Mouse (Mus musculus) MEL (cell line): ENCODE data around the gene Klhdc3. TPM values are rescaled to one million over a fixed set of nuclear protein-coding genes. Genes with fewer than 3 reads are reported as not detected.

ENCODE experiments used
- DNase-seq: peaks from one replicate; pipeline ENCODE4 v3.0.0; 2011; ENCODE audit warnings: low read depth, low spot score
- H3K27ac ChIP-seq: 2 replicates; pipeline ENCODE4 v1.5.1; 2012; ENCODE audit warnings: low read depth, mild to moderate bottlenecking, control low read depth, low read length, moderate library complexity; ENCODE audit not compliant: control insufficient read depth
- H3K27me3 ChIP-seq, 2 experiments: fragments of 150-350 bp in 1 of 2; sonication (generic) in 1 of 2; 2 replicates each; pipeline ENCODE4 v1.6.1; 2012; ENCODE audit warnings: low read length in 2 of 2, mild to moderate bottlenecking in 2 of 2, improper control_type of control experiment in 1 of 2, moderate library complexity in 1 of 2; ENCODE audit not compliant: insufficient read depth in 2 of 2, control insufficient read depth in 1 of 2
- H3K36me3 ChIP-seq, 2 experiments: 2 replicates each; pipeline ENCODE4 v1.6.1; 2012 to 2014; ENCODE audit warnings: low read length in 2 of 2, improper control_type of control experiment in 1 of 2, inconsistent platforms in 1 of 2, mild to moderate bottlenecking in 1 of 2; ENCODE audit not compliant: insufficient read depth in 2 of 2, control insufficient read depth in 1 of 2
- H3K4me1 ChIP-seq, 2 experiments: fragments of 150-350 bp in 1 of 2; sonication (generic) in 1 of 2; 2 replicates each; pipeline ENCODE4 v1.6.1; 2012; ENCODE audit warnings: low read length in 2 of 2, improper control_type of control experiment in 1 of 2, mild to moderate bottlenecking in 1 of 2; ENCODE audit not compliant: insufficient read depth in 2 of 2, control insufficient read depth in 1 of 2
- H3K4me3 ChIP-seq, 2 experiments: fragments of 150-350 bp in 1 of 2; sonication (generic) in 1 of 2; 2 replicates each; pipeline ENCODE4 v1.5.1; 2012; ENCODE audit warnings: low read depth in 2 of 2, low read length in 2 of 2, mild to moderate bottlenecking in 2 of 2, moderate library complexity in 2 of 2, control low read depth in 1 of 2, improper control_type of control experiment in 1 of 2; ENCODE audit not compliant: control insufficient read depth in 1 of 2, insufficient read depth in 1 of 2
- H3K79me2 ChIP-seq: 2 replicates; pipeline ENCODE4 v1.6.1; 2012; ENCODE audit warnings: mild to moderate bottlenecking, low read length, moderate library complexity; ENCODE audit not compliant: control insufficient read depth, poor library complexity, insufficient read depth
- H3K9ac ChIP-seq: 2 replicates; pipeline ENCODE4 v1.6.1; 2012; ENCODE audit warnings: low read depth, mild to moderate bottlenecking, control low read depth, low read length, moderate library complexity; ENCODE audit not compliant: control insufficient read depth, poor library complexity, severe bottlenecking
- H3K9me3 ChIP-seq: fragments of 150-350 bp; sonication (generic); replicated peaks from 2 replicates; pipeline ENCODE4 v1.6.1; 2012; ENCODE audit warnings: mild to moderate bottlenecking, low read length, improper control_type of control experiment, moderate library complexity; ENCODE audit not compliant: insufficient read depth
- BHLHE40 ChIP-seq: IDR thresholded peaks from 2 replicates; pipeline ENCODE4 v1.6.1; 2012; ENCODE audit warnings: low read depth, mild to moderate bottlenecking, inconsistent platforms, low read length, improper control_type of control experiment, borderline replicate concordance
- CHD1 ChIP-seq: IDR thresholded peaks from 2 replicates; pipeline ENCODE4 v1.6.1; 2012; ENCODE audit warnings: low read depth, mild to moderate bottlenecking, inconsistent platforms, low read length, improper control_type of control experiment
- CTCF ChIP-seq, 3 experiments: IDR thresholded peaks in 2 of 3; conservative IDR thresholded peaks in 1 of 3; 2 replicates each; pipeline ENCODE4 v1.5.1; 2011 to 2012; ENCODE audit warnings: low read length in 3 of 3, low read depth in 2 of 3, mild to moderate bottlenecking in 2 of 3, improper control_type of control experiment in 1 of 3, inconsistent platforms in 1 of 3, mixed read lengths in 1 of 3, moderate library complexity in 1 of 3; ENCODE audit not compliant: control insufficient read depth in 1 of 3, insufficient read depth in 1 of 3, poor library complexity in 1 of 3, severe bottlenecking in 1 of 3
- E2F4 ChIP-seq: IDR thresholded peaks from 2 replicates; pipeline ENCODE4 v1.6.1; 2011; ENCODE audit warnings: low read depth, low read length, improper control_type of control experiment, borderline replicate concordance
- ELF1 ChIP-seq: IDR thresholded peaks from 2 replicates; pipeline ENCODE4 v1.6.1; 2014; ENCODE audit warnings: low read depth, mild to moderate bottlenecking, inconsistent platforms, low read length, improper control_type of control experiment, moderate library complexity
- ETS1 ChIP-seq: IDR thresholded peaks from 2 replicates; pipeline ENCODE4 v1.6.1; 2012; ENCODE audit warnings: low read depth, mild to moderate bottlenecking, inconsistent platforms, low read length, improper control_type of control experiment, moderate library complexity
- GABPA ChIP-seq: IDR thresholded peaks from 2 replicates; pipeline ENCODE4 v1.6.1; 2012; ENCODE audit warnings: low read depth, mild to moderate bottlenecking, inconsistent platforms, low read length, improper control_type of control experiment, moderate library complexity
- GATA1 ChIP-seq: IDR thresholded peaks from 2 replicates; pipeline ENCODE4 v1.6.1; 2011; ENCODE audit warnings: low read depth, low read length, improper control_type of control experiment
- HCFC1 ChIP-seq: IDR thresholded peaks from 2 replicates; pipeline ENCODE4 v1.6.1; 2012; ENCODE audit warnings: low read depth, mild to moderate bottlenecking, inconsistent platforms, low read length, improper control_type of control experiment, moderate library complexity
- JUND ChIP-seq: IDR thresholded peaks from 2 replicates; pipeline ENCODE4 v1.6.1; 2011; ENCODE audit warnings: low read depth, mild to moderate bottlenecking, improper control_type of control experiment, low read length
- KAT2A ChIP-seq: conservative IDR thresholded peaks from 2 replicates; pipeline ENCODE4 v1.6.1; 2012; ENCODE audit warnings: low read depth, low read length, improper control_type of control experiment, inconsistent platforms
- MAFK ChIP-seq: IDR thresholded peaks from 2 replicates; pipeline ENCODE4 v1.6.1; 2011; ENCODE audit warnings: low read depth, mild to moderate bottlenecking, low read length, improper control_type of control experiment, borderline replicate concordance
- MAX ChIP-seq: IDR thresholded peaks from 2 replicates; pipeline ENCODE4 v1.6.1; 2011; ENCODE audit warnings: low read length, improper control_type of control experiment
- MAZ ChIP-seq: IDR thresholded peaks from 2 replicates; pipeline ENCODE4 v1.6.1; 2012; ENCODE audit warnings: low read depth, mild to moderate bottlenecking, inconsistent platforms, low read length, improper control_type of control experiment
- MEF2A ChIP-seq: IDR thresholded peaks from 2 replicates; pipeline ENCODE4 v1.6.1; 2014; ENCODE audit warnings: low read depth, mild to moderate bottlenecking, inconsistent platforms, low read length, improper control_type of control experiment; ENCODE audit not compliant: poor library complexity, insufficient replicate concordance, severe bottlenecking; ENCODE audit errors: extremely low read depth
- MXI1 ChIP-seq: IDR thresholded peaks from 2 replicates; pipeline ENCODE4 v1.6.1; 2011; ENCODE audit warnings: mild to moderate bottlenecking, low read depth, low read length, improper control_type of control experiment
- MYB ChIP-seq: IDR thresholded peaks from 2 replicates; pipeline ENCODE4 v1.6.1; 2011; ENCODE audit warnings: mild to moderate bottlenecking, low read depth, low read length, improper control_type of control experiment
- MYC ChIP-seq: IDR thresholded peaks from 2 replicates; pipeline ENCODE4 v1.6.1; 2011; ENCODE audit warnings: low read depth, mild to moderate bottlenecking, low read length, improper control_type of control experiment, moderate library complexity
- NELFE ChIP-seq: IDR thresholded peaks from 2 replicates; pipeline ENCODE4 v1.6.1; 2011; ENCODE audit warnings: low read depth, low read length, improper control_type of control experiment
- NRF1 ChIP-seq: IDR thresholded peaks from 2 replicates; pipeline ENCODE4 v1.6.1; 2014; ENCODE audit warnings: low read depth, mild to moderate bottlenecking, inconsistent platforms, low read length, improper control_type of control experiment, moderate library complexity; ENCODE audit not compliant: poor library complexity, insufficient read depth, severe bottlenecking
- POLR2A ChIP-seq, 2 experiments: IDR thresholded peaks; 2 replicates each; pipeline ENCODE4 v1.6.1; 2011 to 2012; ENCODE audit warnings: low read length in 2 of 2, mild to moderate bottlenecking in 2 of 2, control low read depth in 1 of 2, improper control_type of control experiment in 1 of 2, low read depth in 1 of 2, moderate library complexity in 1 of 2; ENCODE audit not compliant: control insufficient read depth in 1 of 2, insufficient read depth in 1 of 2, poor library complexity in 1 of 2
- POLR2AphosphoS5 ChIP-seq: IDR thresholded peaks from 2 replicates; pipeline ENCODE4 v1.6.1; 2012; ENCODE audit warnings: low read depth, borderline replicate concordance, mild to moderate bottlenecking, inconsistent platforms, low read length, moderate library complexity, mixed read lengths
- RAD21 ChIP-seq: IDR thresholded peaks from 2 replicates; pipeline ENCODE4 v1.6.1; 2011; ENCODE audit warnings: mild to moderate bottlenecking, low read depth, low read length, improper control_type of control experiment
- RCOR1 ChIP-seq: IDR thresholded peaks from 2 replicates; pipeline ENCODE4 v1.6.1; 2012; ENCODE audit warnings: low read depth, mild to moderate bottlenecking, inconsistent platforms, low read length, improper control_type of control experiment
- SIN3A ChIP-seq: IDR thresholded peaks from 2 replicates; pipeline ENCODE4 v1.6.1; 2012; ENCODE audit warnings: low read length, improper control_type of control experiment, inconsistent platforms
- SMC3 ChIP-seq: IDR thresholded peaks from 2 replicates; pipeline ENCODE4 v1.6.1; 2011; ENCODE audit warnings: low read depth, low read length, improper control_type of control experiment
- TBP ChIP-seq: IDR thresholded peaks from 2 replicates; pipeline ENCODE4 v1.8.0; 2011; ENCODE audit warnings: low read depth, low read length, improper control_type of control experiment
- TCF12 ChIP-seq: IDR thresholded peaks from 2 replicates; pipeline ENCODE4 v1.6.1; 2014; ENCODE audit warnings: low read depth, mild to moderate bottlenecking, inconsistent platforms, low read length, improper control_type of control experiment, moderate library complexity
- UBTF ChIP-seq: IDR thresholded peaks from 2 replicates; pipeline ENCODE4 v1.6.1; 2012; ENCODE audit warnings: low read depth, mild to moderate bottlenecking, inconsistent platforms, low read length, improper control_type of control experiment, moderate library complexity, borderline replicate concordance; ENCODE audit not compliant: insufficient read depth
- USF1 ChIP-seq: IDR thresholded peaks from 2 replicates; pipeline ENCODE4 v1.6.1; 2014; ENCODE audit warnings: low read depth, mild to moderate bottlenecking, inconsistent platforms, low read length, improper control_type of control experiment, moderate library complexity
- USF2 ChIP-seq, 2 experiments: IDR thresholded peaks; 2 replicates each; pipeline ENCODE4 v1.6.1; 2011 to 2012; ENCODE audit warnings: improper control_type of control experiment in 2 of 2, low read length in 2 of 2, borderline replicate concordance in 1 of 2, inconsistent platforms in 1 of 2, low read depth in 1 of 2, mild to moderate bottlenecking in 1 of 2; ENCODE audit not compliant: insufficient read depth in 1 of 2
- ZC3H11A ChIP-seq: IDR thresholded peaks from 2 replicates; pipeline ENCODE4 v1.6.1; 2012; ENCODE audit warnings: low read depth, mild to moderate bottlenecking, inconsistent platforms, low read length, improper control_type of control experiment
- ZKSCAN1 ChIP-seq: IDR thresholded peaks from 2 replicates; pipeline ENCODE4 v1.6.1; 2012; ENCODE audit warnings: low read depth, mild to moderate bottlenecking, inconsistent platforms, low read length, improper control_type of control experiment, moderate library complexity
- ZMIZ1 ChIP-seq: IDR thresholded peaks from 2 replicates; pipeline ENCODE4 v1.6.1; 2012; ENCODE audit warnings: low read depth, mild to moderate bottlenecking, inconsistent platforms, low read length, improper control_type of control experiment, moderate library complexity
- ZNF384 ChIP-seq: IDR thresholded peaks from 2 replicates; pipeline ENCODE4 v1.6.1; 2012; ENCODE audit warnings: low read depth, mild to moderate bottlenecking, inconsistent platforms, low read length, improper control_type of control experiment
- polyA plus RNA-seq, 2 experiments: library from polyadenylated mRNA; stranded (reverse) in 1 of 2; unstranded in 1 of 2; fragments of >175 nt in 1 of 2; fragments of >200 nt in 1 of 2; gene quantifications; 2 replicates each; pipeline versions ENCODE4 v1.2.1 to v1.2.4; 2012; ENCODE audit warnings: low replicate concordance in 2 of 2, low read depth in 1 of 2; ENCODE audit not compliant: insufficient read length in 2 of 2, insufficient read depth in 1 of 2, missing spikeins in 1 of 2
- total RNA-seq: library from RNA; depleted of rRNA; stranded (reverse); fragments of 300-350 nt; gene quantifications from 2 replicates; pipeline ENCODE4 v1.2.3, GENCODE M21; 2012

The Klhdc3 gene
- total and polyA plus RNA-seq, 3 experiments, result 95.0 to 203 TPM; not detected in 1

- H3K9ac ChIP-seq, result peak within 1 kb of the TSS; percentile 99
- H3K36me3 ChIP-seq, result peaks cover 4 to 6% of the 10 kb centered on the region in 2 experiments
- peaks cover 0 to 16% of the 10 kb centered on the region in 2 experiments; a peak in 2 of 4 replicates for H3K4me1 ChIP-seq
- peak within 1 kb of the TSS; percentile 84 to 99 for H3K4me3 ChIP-seq
- peak; percentile 96 for DNase-seq
- peak within 1 kb of the TSS; percentile 78 for H3K27ac ChIP-seq
- H3K9me3 ChIP-seq, result no peaks in the 10 kb centered on the region
- H3K27me3 ChIP-seq, result no peaks in the 10 kb centered on the region
- H3K79me2 ChIP-seq, result peaks cover 21% of the 10 kb centered on the region
- TF ChIP-seq JUND, result no peak
- TF ChIP-seq POLR2AphosphoS5, result no peak
- peak; percentile 86 for TF ChIP-seq SIN3A
- TF ChIP-seq ZKSCAN1, result no peak
- TF ChIP-seq GABPA, result 0 out of 2 replicates have a peak, but pooled peaks have one; percentile 8
- TF ChIP-seq MAZ, result peak; percentile 70; the same call in 1 of the 2 replicates
- TF ChIP-seq MEF2A, result no peak
- TF ChIP-seq BHLHE40, result peak; percentile 2; the same call in 1 of the 2 replicates
- no peak for TF ChIP-seq CTCF (IDR thresholded peaks at IDR 0.05 in 2 of 3, conservative IDR thresholded peaks at IDR 0.05 in 1 of 3; ENCODE audit: control insufficient read depth in 1 of 3, insufficient read depth in 1 of 3, low read depth in 2 of 3, low read length in 3 of 3, poor library complexity in 1 of 3, severe bottlenecking in 1 of 3)
- TF ChIP-seq CHD1, result no peak
- TF ChIP-seq NRF1, result peak; percentile 42; the same call in 1 of the 2 replicates
- peak; percentile 29; the same call in 1 of the 2 replicates for TF ChIP-seq RCOR1
- no peak for TF ChIP-seq MYB
- peak; percentile 95 for TF ChIP-seq ELF1
- TF ChIP-seq TCF12, result peak; percentile 61; the same call in 1 of the 2 replicates
- peak; percentile 64 for TF ChIP-seq TBP
- no peak for TF ChIP-seq UBTF
- peak; percentile 87 for TF ChIP-seq NELFE
- TF ChIP-seq USF1, result no peak
- TF ChIP-seq ZMIZ1, result peak; percentile 56; the same call in 1 of the 2 replicates
- TF ChIP-seq ZNF384, result no peak
- 0 out of 2 replicates have a peak, but pooled peaks have one; percentile 15 for TF ChIP-seq MYC
- no peak for TF ChIP-seq ETS1
- no peak for TF ChIP-seq GATA1
- TF ChIP-seq E2F4, result no peak
- TF ChIP-seq HCFC1, result peak; percentile 91
- peak; percentile 32; the same call in 1 of the 2 replicates for TF ChIP-seq MAX
- peak; percentile 65; the same call in 1 of the 2 replicates for TF ChIP-seq KAT2A
- no peak for TF ChIP-seq ZC3H11A
- no peak for TF ChIP-seq MAFK
- peak in 1 of 2 experiments; percentile 87; a peak in 2 of 4 replicates for TF ChIP-seq POLR2A (IDR thresholded peaks at IDR 0.05; ENCODE audit: control insufficient read depth in 1 of 2, insufficient read depth in 1 of 2, low read depth in 1 of 2, low read length in 2 of 2, poor library complexity in 1 of 2)
- peak; percentile 71 for TF ChIP-seq MXI1
- no peak for TF ChIP-seq SMC3
- TF ChIP-seq USF2 (IDR thresholded peaks at IDR 0.05; ENCODE audit: borderline replicate concordance in 1 of 2, insufficient read depth in 1 of 2, low read depth in 1 of 2, low read length in 2 of 2), result no peak
- no peak for TF ChIP-seq RAD21
Observed at GRCm38 (mm10) chr17:46710959-46711597, 30.4 kb upstream of the Klhdc3 start, which contains the start of gene Pex6. Gene Pex6 (plus strand): TSS chr17:46711463.
